Mouse (Mus musculus) liver, adult 2 months (tissue): Measurements from ENCODE around the gene Heatr4. TPM values are rescaled to one million over a fixed set of nuclear protein-coding genes. Genes with fewer than 3 reads are reported as not detected.
"Not testable (repeated sequence)": the region's sequence is repeated elsewhere in the genome, so short reads cannot be mapped to it uniquely, and the experiment has no call there.

Source experiments
- DNase-seq: peaks from one replicate; pipeline ENCODE4 v3.0.0-alpha.2; 2011; ENCODE audit warnings: low read depth, low spot score; ENCODE audit errors: extremely low read depth
- H3K27ac ChIP-seq: fragments of 200-500 bp; replicated peaks from 2 replicates; pipeline ENCODE4 v1.5.1; 2012; ENCODE audit warnings: low read depth, mild to moderate bottlenecking, control low read depth, inconsistent platforms, low read length; ENCODE audit not compliant: insufficient read depth
- H3K27me3 ChIP-seq: fragments of 200-500 bp; 2 replicates; pipeline ENCODE4 v1.6.1; 2012; ENCODE audit warnings: mild to moderate bottlenecking, moderate library complexity, low read length, inconsistent platforms; ENCODE audit not compliant: control insufficient read depth, insufficient read depth
- H3K36me3 ChIP-seq: fragments of 200-500 bp; 2 replicates; pipeline ENCODE4 v1.6.1; 2012; ENCODE audit warnings: low read length, inconsistent platforms; ENCODE audit not compliant: control insufficient read depth, insufficient read depth
- H3K4me1 ChIP-seq: fragments of 200-500 bp; 2 replicates; pipeline ENCODE4 v1.6.1; 2011; ENCODE audit warnings: low read length; ENCODE audit not compliant: control insufficient read depth, insufficient read depth
- H3K4me3 ChIP-seq: fragments of 200-500 bp; 2 replicates; pipeline ENCODE4 v1.5.1; 2011; ENCODE audit warnings: low read depth, mild to moderate bottlenecking, control low read depth, low read length, moderate library complexity; ENCODE audit not compliant: insufficient read depth
- H3K79me2 ChIP-seq: fragments of 200-500 bp; 2 replicates; pipeline ENCODE4 v1.6.1; 2012; ENCODE audit warnings: inconsistent platforms, mild to moderate bottlenecking, low read length, moderate library complexity; ENCODE audit not compliant: control insufficient read depth, insufficient read depth
- H3K9ac ChIP-seq: fragments of 200-500 bp; 2 replicates; pipeline ENCODE4 v1.6.1; 2012; ENCODE audit warnings: low read depth, mild to moderate bottlenecking, control low read depth, inconsistent platforms, low read length
- CTCF ChIP-seq: fragments of 200-500 bp; IDR thresholded peaks from 2 replicates; pipeline ENCODE4 v1.5.1; 2011; ENCODE audit warnings: low read depth, low read length, control low read depth
- POLR2A ChIP-seq: fragments of 200-500 bp; IDR thresholded peaks from 2 replicates; pipeline ENCODE4 v1.6.1; 2011; ENCODE audit warnings: low read length, control low read depth; ENCODE audit not compliant: insufficient read depth; ENCODE audit errors: extremely low read depth
- WGBS: fragments of 180-500 bp; shearing (Covaris S2); methylation state at CpG from one replicate; pipeline ENCODE4 v1.1.7; 2018; 5-methylcytosine and 5-hydroxymethylcytosine counted together
- polyA plus RNA-seq: library from polyadenylated mRNA; depleted of rRNA; stranded (reverse); fragments of >200 nt; gene quantifications from 2 replicates; pipeline ENCODE4 v1.2.3, GENCODE M21; 2012
- total RNA-seq: library from RNA; depleted of rRNA; stranded (reverse); fragments of >200 nt; gene quantifications from 2 replicates; pipeline ENCODE4 v1.2.3, GENCODE M21; 2014

The Heatr4 gene
- total and polyA plus RNA-seq, 2 experiments: not detected

- H3K4me1 ChIP-seq: peaks cover 21% of the 10 kb centered on the region
- WGBS: 33% methylated on average over 12 of the region's 12 CpGs
These were observed 26.8 kb upstream of the Heatr4 start for GRCm38 (mm10) chr12:84011251-84012040.

GRCm38 (mm10) chr12:84010201-84010600 lies 25.5 kb upstream of the Heatr4 start:
- DNase-seq: peak; percentile 93
- H3K4me3 ChIP-seq: peak overlapping the region; percentile 62
- 43% methylated on average over 3 of the region's 3 CpGs for WGBS

More at GRCm38 (mm10) chr12:84011251-84012040, 26.8 kb upstream of the Heatr4 start:
- H3K27ac ChIP-seq: no peak overlapping the region
- H3K4me3 ChIP-seq: no peak overlapping the region
- peaks cover 9% of the 10 kb centered on the region; the same call in 1 of the 2 replicates for H3K36me3 ChIP-seq
- no peaks in the 10 kb centered on the region for H3K27me3 ChIP-seq
- peaks cover 5% of the 10 kb centered on the region; the same call in 1 of the 2 replicates for H3K79me2 ChIP-seq
- no peak overlapping the region for H3K9ac ChIP-seq
- DNase-seq: peak; percentile 94
- no peak for TF ChIP-seq POLR2A
- no peak for TF ChIP-seq CTCF

DNA sequence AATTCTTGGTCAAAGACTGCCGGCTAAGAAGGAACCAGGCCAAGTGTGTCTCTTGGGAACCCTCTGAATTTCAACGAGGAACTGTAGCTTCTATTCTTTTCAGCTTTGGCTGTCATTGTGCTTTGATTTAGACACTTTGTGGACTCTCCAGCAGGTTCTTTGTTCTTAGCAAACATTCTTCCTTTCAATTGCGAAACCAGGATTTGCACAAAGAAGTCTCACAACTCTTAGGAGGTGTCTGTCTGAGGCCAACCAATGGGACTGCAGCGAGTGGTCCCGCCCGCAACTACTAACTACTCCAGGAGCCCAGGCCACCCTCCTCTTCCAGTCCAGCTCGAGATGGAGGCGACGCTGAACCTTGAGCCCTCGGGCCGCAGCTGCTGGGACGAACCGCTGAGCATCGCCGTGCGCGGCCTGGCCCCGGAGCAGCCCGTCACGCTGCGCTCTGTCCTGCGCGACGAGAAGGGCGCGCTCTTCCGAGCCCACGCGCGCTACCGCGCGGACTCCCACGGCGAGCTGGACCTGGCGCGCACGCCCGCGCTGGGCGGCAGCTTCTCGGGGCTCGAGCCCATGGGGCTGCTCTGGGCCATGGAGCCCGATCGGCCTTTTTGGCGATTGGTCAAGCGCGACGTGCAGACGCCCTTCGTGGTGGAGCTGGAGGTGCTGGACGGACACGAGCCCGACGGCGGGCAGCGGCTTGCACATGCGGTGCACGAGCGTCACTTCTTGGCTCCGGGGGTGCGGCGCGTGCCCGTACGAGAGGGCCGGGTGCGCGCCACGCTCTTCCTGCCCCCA lies 24.7 kb upstream of the Heatr4 start, which contains the start of gene Acot1:
Gene Acot1, plus strand, starts transcription at position 320 of the 795 bp plus-strand sequence.
- H3K27me3 ChIP-seq, H3K79me2 ChIP-seq, H3K36me3 ChIP-seq: not testable (repeated sequence)
- Histone ChIP-seq H3K27ac (peak within 1 kb of the TSS; percentile 50), H3K4me1 (peaks cover 21% of the 10 kb centered on the region), H3K4me3 (peak within 1 kb of the TSS; percentile 62), H3K9ac (peak within 1 kb of the TSS; percentile 69)
- DNase-seq: peak; percentile 89
- TF ChIP-seq POLR2A: 0 out of 2 replicates have a peak, but pooled peaks have one; percentile 14
- 2% methylated on average over 58 of the region's 70 CpGs for WGBS

More at GRCm38 (mm10) chr12:84010201-84010600, 25.5 kb upstream of the Heatr4 start:
- Histone ChIP-seq H3K79me2 (peaks cover 5% of the 10 kb centered on the region; the same call in 1 of the 2 replicates), H3K27me3 (no peaks in the 10 kb centered on the region), H3K27ac (peak overlapping the region; percentile 50), H3K36me3 (peaks cover 8% of the 10 kb centered on the region; the same call in 1 of the 2 replicates), H3K4me1 (peaks cover 21% of the 10 kb centered on the region), H3K9ac (peak overlapping the region; percentile 65)
- TF ChIP-seq CTCF: no peak
- TF ChIP-seq POLR2A: no peak

DNA sequence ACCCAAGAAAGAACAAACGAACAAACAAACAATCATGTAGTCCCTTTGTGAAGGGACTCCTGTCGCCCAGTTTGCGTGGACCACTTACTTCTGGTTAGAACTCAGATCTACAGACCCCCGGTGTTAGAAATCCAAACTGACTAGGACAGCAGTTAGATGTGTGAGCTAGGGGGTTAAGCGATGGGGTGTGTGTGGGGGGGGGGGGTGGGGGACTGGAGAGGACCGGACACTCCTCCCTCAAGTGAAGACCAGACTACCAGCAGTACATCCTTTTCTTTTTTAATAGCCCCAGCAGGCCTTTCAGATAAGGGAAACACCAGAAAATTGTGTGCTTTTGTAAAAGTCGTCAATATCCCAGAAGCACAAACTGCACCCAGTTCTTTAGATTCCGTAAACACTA lies 24.1 kb upstream of the Heatr4 start:
- DNase-seq: no peak
- no peak overlapping the region for H3K9ac ChIP-seq
- whole genome bisulfite sequencing: 49% methylated on average over 8 of the region's 8 CpGs
- H3K79me2 ChIP-seq: peaks cover 5% of the 10 kb centered on the region; the same call in 1 of the 2 replicates
- H3K4me1 ChIP-seq: peaks cover 21% of the 10 kb centered on the region
- H3K27me3 ChIP-seq: no peaks in the 10 kb centered on the region
- H3K36me3 ChIP-seq: no peaks in the 10 kb centered on the region; the same call in 1 of the 2 replicates
- TF ChIP-seq POLR2A (no peak), CTCF (no peak)
- H3K4me3 ChIP-seq: peak overlapping the region; percentile 62; the same call in 1 of the 2 replicates
- peak overlapping the region; percentile 50; the same call in 1 of the 2 replicates for H3K27ac ChIP-seq

GRCm38 (mm10) chr12:84008251-84008650 lies 23.6 kb upstream of the Heatr4 start:
- Histone ChIP-seq H3K4me3 (no peak overlapping the region), H3K27ac (no peak overlapping the region), H3K4me1 (peaks cover 21% of the 10 kb centered on the region), H3K9ac (no peak overlapping the region), H3K36me3 (no peaks in the 10 kb centered on the region), H3K27me3 (no peaks in the 10 kb centered on the region), H3K79me2 (peaks cover 5% of the 10 kb centered on the region; the same call in 1 of the 2 replicates)
- peak; percentile 84 for DNase-seq
- TF ChIP-seq POLR2A (no peak), CTCF (no peak)
- whole genome bisulfite sequencing: 43% methylated on average over 12 of the region's 12 CpGs
